Mouse (Mus musculus) ovary, postnatal 10 days (tissue): ENCODE measurements around the gene Phf13.

Experiments
- DNase-seq: peaks from one replicate; pipeline ENCODE4 v3.0.0; 2022; ENCODE audit warnings: low spot score

The Phf13 gene

DNA sequence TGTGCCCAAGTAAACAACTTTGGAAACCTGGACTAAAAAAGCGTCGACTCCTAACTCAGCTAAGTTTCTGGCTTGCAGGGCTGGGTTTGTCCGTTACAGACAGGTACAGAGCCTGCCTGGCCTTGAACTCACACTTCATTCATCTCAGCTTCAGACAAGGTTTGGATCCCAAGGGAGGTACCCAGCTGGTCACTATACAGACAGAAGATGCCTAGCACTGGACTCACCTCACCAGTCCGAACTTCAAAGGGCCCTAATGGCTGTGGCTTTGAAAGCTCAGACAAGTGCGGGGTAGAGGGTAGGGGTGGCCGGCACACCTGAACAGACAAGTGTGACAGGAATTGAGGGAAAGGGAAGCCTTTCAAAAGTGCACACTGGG lies 7.0 kb downstream of the Phf13 start:
- no peak for DNase-seq

DNA sequence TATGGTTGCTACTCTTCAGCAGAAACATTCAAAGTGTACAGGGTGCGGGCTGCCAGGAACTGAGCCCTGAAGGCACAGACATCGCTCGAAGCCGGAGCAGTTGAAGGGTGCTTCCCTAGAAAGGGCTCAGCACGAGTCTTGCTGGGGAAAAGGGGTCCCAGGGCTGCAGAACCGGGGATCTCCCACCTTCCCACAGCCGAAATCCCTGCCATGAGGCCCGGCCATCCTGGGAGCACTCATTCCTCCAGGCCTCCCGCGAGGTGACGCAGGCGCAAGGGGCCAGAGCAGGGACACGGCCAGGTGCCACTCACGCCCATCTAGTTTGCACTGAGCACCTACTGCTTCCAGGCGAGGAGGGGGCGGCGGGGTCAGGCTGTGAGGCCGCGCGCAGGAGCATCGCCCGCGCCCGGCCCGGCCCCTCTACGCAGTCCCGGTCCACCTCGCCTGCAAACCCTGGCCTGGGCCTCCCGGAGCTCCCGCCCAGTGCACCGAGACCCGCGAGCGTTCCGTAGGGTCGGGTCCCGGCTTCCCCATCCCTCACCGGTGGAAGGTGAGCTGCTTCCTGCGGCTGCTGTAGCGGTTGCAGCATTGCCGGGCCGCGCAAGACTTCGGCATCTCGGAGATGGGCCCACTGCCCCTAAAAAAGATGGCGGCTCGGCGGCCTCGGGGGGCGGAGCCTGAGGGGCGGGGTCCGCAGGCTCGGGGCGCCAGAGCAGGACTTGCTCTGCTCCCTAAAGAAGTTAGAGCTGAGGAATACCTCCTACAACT lies 7.5 kb downstream of the Phf13 start, which contains the start of gene Thap3:
Thap3 (minus strand) TSS at position 656 of the 768 bp plus-strand sequence.
- DNase-seq = peak; percentile 61

DNA sequence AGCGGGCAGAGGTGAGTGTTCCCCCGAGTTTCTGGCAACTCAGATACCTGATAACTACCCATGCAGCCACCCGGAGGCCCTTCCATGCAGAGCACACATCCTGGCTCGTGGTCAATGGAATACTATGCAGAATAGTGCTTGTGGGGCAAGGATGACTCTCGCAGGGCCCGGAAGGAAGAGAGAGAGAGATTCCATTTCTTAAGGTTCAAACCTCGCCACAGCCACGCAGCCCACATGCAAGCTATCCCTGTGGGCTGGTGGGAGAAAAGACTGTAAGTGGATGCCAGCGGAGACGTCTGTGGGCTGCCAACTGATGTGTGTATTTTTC lies 8.1 kb downstream of the Phf13 start:
- DNase-seq = no peak

DNA sequence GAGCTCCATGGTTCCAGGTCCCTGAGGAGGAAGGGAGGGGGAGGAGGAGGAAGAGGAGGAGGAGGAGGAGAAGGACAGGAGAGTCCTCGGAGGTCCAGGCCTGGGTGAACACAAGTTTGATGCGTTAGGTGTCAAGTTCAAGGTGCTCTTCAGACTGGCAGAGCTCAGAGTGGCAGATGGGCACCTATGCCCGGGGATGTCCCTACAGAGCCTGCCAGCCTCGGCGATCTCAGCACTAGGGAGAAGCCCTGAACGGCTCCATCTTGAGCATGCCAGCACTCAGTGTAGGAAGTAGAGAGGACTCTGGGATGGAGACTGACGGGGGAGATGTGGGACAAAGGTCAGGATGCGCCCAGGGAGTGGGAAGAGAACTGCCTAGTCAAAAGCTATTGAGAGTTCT lies 9.4 kb downstream of the Phf13 start:
- no peak for DNase-seq

DNA sequence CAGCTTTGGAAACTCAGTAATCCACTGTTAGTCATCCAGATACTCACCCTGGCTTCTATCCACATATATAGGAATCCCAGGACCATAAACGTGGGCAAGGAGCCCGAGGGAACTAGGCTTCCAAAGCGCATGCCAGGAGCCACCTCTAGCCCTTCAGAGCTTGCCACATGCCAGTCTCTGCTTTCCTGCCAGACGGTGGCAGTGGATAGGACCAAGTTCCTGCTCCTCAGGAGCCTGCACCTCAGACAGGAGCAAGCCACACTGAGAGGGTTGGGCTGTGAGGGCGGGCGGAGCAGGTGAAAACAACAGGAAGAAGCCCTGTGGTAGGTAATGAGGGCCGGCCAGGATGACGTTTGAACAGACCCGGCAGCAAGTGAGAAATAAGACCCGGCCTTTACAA lies 10.2 kb downstream of the Phf13 start:
- no peak for DNase-seq

DNA sequence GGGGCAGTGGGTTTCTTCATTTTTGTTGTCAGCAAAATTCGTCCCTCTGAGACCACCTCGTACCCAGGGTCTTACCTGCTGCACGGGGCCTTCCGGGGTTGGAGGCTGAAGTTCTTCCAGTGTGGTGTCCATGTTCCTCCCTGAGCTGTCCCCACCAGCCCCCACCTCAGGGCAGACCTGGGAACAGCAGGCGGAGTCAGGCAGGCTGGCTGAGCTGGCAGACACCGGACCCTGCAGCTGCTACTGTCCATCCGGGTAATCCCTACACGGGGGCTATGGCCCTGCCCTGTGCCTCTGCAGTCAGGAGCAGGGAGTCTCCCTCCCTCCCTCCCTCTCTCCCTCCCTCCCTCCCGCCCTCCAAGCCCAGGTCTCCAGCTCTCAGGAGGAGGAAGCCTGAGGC lies 12.5 kb downstream of the Phf13 start:
- DNase-seq = no peak

DNA sequence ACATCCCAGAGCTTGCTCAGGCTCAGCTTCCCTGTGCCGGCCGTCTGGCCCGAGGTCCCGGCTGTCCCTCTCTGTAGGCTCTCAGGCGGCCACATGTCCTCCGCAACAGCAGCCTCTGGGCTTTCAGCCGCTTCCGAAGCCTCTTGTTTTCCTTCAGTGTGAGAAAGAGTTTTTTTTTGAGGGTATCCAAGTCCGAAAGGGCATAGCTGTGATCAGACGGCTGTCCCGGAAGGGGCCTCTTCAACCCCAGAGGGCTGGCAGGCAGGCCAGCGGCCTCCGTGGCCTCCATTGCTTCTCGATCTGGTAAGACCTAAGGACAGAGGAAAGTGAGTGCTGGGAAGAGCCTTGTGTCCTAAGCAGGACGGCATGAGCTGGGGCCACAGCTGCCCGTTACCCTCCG lies 13.0 kb downstream of the Phf13 start:
- DNase-seq = no peak

DNA sequence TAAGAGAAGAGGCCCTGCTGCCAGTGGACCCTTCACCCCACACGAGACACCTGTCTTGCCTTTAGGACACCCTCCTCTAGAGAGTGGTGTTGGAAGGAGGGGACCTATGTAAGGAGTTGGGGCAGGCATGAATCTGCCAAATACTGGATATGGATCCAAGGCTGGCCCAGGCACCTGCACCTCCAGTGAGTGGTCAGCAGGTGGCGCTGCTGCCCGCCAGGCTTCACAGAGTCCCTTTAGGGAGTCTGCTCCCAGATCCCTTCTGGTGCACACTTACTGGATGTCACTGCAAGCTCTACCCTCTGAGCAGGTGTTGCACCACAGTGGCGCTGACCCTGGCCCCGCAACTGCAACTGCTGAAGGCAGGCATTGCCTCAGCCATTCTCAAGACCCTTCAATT lies 14.7 kb downstream of the Phf13 start:
- peak; percentile 66 for DNase-seq

DNA sequence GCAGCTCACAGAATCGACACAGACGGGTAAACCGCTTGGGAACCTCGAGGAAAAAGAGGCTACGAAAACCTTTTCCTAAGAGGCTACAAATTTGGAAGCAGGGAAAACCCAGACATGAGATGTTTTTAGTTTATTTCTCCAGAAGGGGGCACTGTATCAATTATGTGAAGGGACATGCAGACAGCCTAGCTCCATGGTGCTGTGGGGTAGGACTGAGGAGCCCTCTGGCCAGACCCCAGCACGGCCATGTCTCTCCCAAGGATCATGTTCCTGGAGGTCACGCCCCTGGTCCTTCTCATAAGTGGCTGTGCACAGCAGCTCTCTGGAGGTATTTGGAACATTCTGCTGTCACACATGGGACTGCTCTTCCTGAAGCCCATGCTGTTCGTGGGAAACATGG lies 15.4 kb downstream of the Phf13 start:
- DNase-seq = no peak

DNA sequence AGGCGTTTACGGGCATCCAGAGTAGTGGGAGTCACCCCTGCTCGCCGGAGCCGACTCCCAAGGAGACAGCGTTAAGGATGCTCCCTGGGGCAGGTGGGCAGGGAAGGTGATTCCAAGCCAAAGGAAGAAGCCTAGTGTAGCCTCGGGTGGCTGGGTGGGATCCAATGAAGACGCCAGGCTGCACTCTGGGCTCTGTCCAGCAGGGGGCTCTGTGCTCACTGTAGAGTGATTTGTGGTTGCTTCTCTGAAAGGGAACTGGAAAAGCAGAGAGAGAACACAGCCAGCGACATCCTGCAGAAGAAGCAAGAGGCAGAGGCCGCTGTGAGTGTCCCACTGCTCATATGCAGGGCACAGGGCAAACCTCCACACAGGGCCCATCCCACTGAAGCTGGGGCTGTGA lies 18.3 kb downstream of the Phf13 start:
- DNase-seq = peak; percentile 74

DNA sequence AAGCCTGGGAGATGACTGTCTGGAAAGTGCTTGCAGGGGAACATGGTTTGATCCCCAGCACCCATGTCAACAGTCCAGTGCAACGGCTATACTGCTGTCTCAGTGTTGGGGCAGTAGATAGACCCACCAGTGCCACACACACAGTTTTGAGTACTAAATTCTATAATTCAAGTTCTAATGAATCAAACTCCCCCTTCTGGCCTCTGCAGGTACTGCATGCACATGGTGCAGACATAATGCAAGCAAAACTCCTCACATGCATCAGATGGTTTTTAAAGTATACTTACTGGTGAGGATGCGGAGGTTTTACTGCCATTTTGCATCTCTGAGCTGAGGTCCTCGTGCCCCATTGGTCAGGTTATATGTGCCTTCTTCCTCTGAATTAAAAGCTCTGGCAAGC lies 20.6 kb downstream of the Phf13 start:
- DNase-seq = no peak

DNA sequence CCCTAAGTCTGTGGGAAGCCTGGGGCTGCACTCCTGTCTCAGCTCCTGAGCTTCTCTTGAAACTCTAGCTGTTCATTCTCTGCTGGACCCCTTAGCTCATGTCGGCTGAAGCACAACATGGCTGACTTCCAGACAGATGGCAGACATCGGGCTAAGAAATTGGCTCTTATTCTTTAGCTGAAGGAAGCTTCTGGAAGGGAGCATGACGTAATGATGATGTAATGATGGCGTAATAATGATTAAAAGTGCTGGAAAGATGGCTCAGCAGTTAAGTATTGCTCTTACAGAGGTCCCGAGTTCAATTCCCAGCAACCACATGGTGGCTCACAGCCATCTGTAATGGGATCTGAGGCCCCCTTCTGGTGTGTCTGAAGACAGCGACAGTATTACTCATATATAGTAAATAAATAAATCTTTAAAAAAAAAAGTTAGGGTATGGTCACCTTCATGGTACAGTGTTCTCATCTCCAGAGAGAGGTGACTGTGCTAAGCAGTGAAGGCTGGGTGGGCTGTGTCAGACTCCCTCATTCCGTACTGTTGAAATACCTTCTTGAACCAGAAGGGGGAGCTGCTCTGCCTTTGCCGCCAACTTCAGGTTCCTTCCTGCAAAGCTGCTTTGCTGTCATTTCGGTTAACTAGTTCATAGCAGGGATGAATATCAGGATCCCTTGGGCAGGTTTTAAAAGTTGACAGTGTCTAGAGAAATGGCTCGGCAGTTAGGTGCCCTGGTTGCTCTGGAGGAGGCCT lies 23.7 kb downstream of the Phf13 start:
- no peak for DNase-seq

DNA sequence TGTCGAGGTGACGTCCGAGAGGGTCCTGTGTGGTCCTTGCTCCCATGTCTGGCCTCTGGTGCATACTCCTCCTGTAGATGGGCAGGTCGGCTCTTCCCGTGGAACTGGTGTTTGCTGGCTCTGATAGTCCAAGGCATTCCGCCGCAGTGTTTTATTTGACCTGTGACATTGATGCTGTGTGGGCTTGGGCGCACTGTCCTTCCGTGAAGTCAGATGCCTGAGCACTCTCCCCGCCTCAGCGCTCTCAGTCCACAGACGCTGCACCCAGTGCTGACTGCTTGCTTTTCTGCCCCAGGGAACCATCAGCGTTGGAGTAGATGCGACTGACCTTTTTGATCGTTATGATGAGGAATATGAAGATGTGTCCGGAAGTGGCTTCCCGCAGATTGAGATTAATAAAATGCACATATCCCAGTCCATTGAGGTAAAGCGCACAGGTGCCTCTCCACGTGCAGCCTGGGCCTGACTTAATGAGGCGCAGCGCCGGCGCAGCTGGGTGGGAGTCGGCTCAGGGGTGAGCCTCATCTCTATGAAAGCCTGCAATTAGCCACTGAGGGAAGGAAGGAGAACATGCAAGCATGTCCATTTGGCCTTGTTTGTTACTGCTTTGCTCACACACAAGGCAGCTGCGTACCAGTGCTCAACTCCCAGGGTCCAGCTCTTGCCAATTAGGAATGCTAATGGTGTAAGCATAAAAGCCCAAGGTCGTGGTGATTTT lies 27.7 kb downstream of the Phf13 start:
- no peak for DNase-seq

DNA sequence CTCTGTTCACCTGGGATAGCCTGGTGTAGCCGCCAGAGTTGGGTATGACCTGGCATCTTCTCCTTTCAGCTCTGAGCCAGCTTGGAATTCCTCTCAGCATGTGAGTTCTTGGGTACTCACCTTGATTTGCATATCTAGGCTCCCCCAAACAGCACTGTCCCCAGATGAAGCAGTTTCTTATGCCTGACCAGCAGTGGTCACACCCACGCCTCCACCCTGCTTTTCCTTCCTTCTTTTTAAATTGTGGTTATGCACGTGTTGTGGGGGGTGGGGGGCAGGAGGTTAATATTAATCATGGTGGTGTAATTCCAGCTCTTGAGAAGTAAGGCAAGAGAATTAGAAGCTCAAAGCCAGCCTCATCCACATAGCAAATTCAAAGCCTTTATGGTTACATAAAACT lies 33.2 kb downstream of the Phf13 start:
- no peak for DNase-seq

DNA sequence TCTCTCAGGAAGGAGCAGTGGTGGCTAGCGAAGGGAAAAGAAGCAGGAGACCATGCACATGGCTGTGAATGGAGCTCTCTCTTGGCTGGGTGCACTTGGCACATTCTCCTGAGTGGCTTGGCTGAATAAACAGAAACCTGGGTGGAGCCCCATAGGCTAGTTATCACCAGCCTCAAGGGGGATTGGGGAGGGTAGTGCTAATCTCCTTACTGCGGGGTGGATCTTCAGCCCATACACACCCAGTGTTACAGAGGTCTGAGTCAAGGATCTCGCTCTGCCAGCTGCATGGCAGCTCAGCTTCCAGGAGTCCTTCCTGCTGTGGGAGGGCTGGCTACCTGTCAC lies 35.6 kb downstream of the Phf13 start:
- no peak for DNase-seq

DNA sequence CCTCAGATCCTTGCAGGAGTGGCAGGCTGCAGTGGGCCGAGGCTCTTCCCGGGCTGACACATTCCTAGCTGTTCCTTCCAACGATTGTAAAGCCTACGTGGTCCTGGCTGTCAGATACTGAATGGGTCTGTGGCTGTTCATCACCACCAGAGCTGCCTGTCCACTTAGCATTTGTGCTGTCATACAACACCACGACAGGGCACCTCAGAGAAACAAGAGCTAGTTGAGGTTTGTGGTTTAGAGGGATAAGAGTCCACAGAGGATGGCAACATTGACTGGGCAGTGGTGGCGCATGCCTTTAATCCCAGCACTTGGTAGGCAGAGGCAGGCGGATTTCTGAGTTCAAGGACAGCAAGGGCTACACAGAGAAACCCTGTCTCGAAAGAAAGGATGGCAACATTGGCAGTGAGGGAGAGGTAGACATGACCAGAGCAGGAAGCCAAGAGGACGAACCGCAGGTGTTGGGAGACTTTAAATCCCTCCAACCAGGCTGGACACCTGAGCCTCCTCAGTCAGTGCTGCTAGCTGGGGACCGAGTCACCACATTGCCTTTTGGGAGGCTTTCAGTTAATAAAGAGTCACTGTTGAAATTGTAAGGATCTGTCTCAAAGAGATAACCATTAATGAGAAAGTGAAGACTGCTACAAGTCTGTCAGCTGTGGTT lies 36.1 kb downstream of the Phf13 start:
- no peak for DNase-seq

DNA sequence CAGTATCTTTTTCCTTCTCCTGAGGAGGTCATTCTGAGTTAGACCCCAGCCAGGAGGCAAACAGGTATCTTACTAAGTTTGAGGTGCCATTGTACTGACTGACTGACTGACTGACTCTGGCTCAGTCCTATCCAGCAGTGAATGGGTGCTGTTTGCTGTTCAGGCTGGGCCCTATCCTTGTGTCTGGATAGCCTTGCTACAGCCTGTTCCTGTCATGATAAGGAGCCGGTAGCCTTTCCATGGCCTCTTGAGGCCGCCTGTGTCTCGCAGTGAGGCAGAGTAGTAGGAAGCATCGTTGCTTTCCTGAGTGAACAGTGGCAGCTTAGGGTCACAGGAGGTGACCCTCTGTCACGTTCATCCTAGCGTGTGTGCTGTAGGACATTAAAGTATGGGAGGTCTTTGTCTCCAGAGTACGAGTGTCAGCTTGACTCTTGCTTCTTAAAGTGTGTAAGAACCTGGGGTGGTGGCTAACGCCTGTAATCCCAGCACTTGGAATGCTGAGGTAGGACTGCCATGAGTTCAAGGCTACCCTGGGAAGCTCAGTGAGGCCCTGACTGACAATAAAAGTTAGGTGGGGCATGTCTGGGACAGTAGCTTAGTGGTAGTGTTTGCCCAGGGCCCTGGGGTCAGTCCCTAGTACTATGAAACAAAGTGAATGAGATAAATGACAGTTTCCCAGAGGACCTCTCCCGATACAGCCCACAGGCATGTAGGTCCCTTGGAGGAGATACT lies 38.3 kb downstream of the Phf13 start:
- DNase-seq = no peak

DNA sequence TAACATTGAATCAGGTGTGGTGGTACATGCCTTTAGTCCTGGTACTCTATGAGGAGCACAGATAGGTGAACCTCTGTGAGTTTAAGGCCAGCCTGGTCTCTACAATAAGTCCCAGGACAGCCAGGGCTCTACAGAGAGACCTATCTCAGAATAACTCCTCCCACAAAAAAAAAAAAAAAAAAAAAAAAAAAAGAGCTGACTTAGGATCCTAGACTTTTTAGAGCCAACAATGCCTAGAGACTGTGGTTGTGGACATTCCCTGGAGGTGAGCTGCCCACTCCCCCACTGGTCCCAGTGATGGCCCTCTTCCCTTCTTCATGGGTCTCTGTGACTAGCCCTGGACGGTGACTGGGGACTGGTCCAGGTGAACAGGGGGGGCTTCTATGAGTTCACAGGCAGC lies 40.3 kb downstream of the Phf13 start:
- no peak for DNase-seq

DNA sequence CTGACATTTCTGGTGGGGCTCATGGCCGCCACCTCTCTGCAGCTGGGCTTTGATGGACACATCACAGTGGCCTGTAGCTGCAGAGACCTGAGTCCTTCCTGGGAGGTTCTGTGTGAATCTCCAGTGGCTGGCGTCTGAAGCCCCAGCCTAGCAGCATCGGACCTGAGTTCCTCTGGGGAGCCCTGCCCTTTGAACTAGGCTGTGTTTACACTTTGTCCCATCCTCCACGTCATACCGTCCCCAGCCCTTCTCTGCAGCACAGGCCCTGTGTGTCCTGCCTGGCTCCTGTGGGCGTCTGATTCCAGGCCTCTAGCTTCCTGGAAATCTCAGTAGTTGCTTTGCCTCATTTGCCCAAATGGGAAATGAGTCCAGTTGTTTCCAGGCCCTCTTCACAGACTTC lies 42.8 kb downstream of the Phf13 start:
- no peak for DNase-seq

DNA sequence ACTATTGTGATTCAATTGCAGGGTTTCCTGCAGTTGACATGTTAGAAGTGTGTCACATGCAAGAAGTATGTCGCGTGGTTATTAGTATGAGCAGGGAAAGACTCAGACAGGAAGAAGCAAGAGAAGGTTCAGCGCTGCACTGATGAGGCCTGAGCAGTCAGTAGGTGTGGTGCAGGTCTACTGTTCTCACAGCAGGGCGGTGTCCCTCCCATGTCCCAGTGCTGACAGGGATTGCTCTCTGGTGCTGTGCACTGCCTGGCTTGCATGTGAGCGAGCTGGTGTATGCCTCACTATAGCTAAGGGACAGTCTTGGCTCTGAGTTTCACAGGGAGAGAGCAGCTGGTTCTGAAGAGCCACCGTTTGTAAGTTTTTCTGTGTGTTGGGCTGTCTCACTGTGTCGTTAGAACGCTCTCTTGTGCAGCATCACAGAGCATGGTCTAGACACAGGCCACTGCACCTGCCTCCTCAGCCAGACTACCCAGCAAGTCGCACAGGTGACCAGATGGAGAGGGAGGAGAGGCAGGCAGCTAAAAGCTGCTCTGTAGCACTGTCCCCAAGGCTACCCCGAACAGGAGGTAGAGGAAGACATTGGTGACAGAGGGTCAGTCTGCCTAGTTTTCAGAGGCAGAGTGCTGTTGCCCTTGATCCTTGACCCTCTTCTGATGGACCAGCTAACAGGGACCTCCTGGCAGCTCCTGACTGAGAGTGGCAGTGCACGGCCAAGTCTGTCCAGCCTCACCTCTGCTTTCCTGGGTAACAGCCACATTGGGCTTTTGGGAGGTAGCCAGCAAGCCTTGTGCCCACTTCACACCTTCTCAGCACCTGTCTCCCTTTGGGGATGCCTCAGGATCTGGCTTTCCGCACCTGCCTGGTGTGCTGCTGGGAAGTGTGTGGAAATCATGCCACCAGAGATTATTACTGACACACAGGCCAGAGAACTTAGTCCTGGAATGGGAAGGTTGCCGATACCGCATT lies 47.3 kb downstream of the Phf13 start:
- DNase-seq = no peak

DNA sequence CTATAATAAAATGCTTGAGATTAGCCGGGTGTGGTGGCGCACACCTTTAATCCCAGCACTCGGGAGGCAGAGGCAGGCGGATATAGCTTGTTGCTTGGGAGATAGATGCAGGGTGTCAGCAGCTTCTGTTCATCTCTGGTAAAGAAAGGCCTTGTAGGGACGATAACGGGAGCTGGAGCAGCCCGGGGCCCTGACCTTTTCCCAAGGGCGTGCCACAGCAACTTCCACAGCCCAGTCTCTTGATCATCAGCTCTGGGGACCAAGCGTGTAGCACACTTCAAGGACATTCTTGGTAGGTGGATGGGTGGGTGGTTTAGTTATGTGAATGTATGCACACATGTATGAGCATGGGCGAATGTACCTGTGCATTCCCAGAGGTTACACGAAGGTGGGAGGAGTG lies 49.8 kb downstream of the Phf13 start:
- no peak for DNase-seq
